Mouse (Mus musculus) bone marrow macrophage, adult 2 months (primary cell): ENCODE data around the gene Ccdc142.

Experiments used
- CTCF ChIP-seq: IDR thresholded peaks from 2 replicates; pipeline ENCODE4 v1.5.1; 2012; ENCODE audit warnings: low read depth, mild to moderate bottlenecking, low read length, moderate library complexity
- POLR2A ChIP-seq: IDR thresholded peaks from 2 replicates; pipeline ENCODE4 v1.6.1; 2012; ENCODE audit warnings: mild to moderate bottlenecking, low read depth, low read length, borderline replicate concordance

GRCm38 (mm10) chr6:83069488-83070246 lies 31.7 kb upstream of the Ccdc142 start:
- no peak for TF ChIP-seq CTCF
- TF ChIP-seq POLR2A = no peak
